Mouse (Mus musculus): ENCODE data around the gene Ugt2b36.
"Not testable (repeated sequence)": the region's sequence is repeated elsewhere in the genome, so short reads cannot be mapped to it uniquely, and the experiment has no call there.

Ugt2b36 gene

DNA sequence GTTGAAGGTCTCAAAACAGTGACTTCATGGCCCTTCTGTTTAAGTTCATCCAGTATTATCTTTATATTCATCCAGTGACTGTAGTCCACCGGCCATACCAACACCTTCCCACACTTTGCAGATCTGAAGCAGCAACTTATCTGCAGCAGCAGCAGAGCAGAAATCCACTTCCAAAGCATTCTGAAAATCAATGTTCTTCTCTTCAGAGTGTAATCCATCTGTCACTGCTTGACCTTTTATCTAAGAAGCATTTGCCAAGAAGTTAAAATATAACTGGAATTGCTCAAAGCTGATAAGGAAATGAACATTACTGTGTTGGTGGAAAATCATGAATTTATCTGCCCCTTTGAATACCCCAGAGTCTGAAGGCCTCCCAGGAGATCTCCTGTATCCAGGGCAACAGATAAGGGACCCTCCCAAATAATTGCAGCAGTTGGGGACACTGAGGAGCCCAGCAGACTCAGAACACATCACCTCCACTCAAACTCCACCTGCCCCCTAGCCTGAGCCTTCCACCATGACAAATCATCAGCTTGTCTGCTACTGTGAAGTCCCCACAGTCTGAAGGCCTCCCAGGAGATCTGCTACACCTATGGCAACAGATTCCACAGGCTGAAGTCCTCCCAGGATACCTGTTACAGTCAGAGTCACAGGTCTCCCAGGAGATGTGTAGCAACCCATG, at the start of gene Ugt2b36:
Gene Ugt2b36 (minus strand): TSS at position 210 of the 682 bp plus-strand sequence.
- DNase-seq = no peak

DNA sequence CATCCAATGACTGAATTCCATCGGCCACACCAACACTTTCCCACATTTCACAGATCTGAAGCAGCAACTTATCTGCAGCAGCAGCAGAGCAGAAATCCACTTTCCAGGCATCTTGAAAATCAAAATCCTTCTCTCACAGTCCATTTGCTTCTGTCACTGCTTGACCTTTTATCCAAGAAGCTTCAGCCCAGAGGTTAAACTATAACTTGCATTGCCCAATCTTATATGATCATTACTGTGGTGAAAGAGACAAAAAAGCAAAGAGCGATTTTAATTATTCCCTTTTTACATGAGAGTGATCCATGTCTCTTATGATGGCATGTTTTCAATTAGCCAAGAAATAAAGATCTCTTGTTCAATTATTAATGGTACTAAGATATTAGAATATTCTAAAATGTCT, 47.8 kb upstream of the Ugt2b36 start, which contains the start of gene Ugt2b5:
Gene Ugt2b5 (minus strand): TSS at position 123 of the 400 bp plus-strand sequence.
- not testable (repeated sequence) for DNase-seq

DNA sequence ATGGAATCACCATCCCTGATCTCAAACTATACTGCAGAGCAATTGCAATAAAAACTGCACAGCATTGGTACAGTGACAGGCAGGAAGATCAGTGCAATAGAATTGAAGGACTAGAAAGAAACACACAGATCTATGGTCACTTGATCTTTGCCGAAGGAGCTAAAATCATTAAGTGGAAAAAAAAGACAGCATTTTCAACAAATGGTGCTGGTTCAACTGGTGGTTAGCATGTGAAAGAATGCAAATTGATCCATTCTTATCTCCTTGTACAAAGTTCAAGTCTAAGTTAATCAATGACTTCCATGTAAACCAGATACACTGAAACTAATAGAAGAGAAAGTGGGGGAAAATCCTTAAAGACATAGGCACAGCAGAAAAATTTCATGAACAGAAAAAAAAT, 11.3 kb upstream of the Ugt2b36 start:
- DNase-seq = not testable (repeated sequence)

DNA sequence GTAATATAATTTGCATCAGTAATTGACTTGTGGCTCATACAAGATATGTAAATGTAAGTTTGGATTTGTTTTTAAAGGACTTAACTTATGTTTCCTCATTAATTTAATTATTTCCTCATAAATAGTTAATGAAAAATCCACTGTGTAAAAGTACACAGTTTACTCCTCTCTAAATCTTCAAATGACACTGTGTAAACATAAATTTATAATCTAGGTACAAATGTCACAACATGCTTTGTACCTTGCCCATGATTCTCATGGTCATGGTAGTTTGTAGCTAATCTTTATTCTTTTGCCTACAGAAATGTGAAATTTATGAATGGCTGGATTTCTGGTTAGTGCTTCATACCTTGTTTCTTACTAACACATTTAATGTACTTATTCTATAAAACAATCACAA, 1.2 kb downstream of the Ugt2b36 start:
- DNase-seq = no peak

DNA sequence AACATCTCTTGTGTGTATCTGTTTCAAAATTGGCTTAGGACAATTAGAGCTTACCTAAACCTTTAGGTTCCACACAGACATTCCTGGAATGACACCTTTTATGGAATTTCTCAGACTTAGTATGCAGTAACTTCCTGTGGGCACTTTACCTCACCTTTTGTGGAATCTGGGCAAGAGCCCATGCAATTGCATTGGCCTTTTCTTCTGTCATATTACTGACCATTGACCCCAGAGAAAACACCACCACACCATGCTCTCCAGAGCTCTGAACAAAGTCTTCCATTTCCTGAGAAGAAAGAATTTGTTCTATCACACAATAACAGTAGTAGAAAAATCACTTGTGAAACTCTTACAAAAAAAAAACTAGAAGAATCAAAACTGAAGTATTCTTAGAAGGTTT, 3.1 kb downstream of the Ugt2b36 start:
- no peak for DNase-seq

DNA sequence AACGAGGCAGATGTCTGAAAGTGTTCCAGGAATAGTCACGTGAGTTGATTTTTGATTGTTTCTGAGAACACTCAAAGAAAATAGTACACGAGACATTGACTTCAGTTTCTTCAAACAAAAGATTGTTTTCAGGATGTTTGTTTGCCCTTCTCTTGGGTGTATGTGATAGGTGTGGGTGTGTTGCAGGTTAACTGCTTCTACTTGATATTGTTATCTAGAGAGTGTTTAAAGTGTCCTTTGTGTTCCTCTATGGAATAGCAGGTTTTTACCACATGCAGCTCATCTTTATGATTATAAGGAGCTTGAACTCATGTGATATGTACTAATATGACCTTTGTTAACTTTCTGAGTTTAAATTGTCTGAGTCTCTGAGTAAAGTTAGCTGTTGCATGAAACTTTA, 6.1 kb downstream of the Ugt2b36 start:
- DNase-seq = no peak

DNA sequence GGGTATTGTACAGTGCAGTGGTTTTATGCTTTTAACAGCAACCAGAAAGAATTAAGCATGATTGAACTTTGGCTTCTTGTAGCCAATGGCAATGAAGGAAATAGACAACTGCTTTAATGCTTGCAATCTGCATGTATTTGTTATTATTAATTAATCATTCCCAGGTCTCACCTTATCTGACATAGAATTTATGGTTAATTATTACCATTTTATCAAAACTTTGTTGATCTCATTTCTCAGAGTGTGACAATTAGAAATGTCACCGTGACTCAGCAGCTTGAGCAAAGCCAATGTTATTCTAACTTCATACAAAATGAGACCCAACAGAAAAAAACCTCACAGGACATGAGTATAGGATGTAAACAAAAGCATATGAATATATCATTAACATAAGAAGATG, 61.7 kb downstream of the Ugt2b36 start:
- no peak for DNase-seq

DNA sequence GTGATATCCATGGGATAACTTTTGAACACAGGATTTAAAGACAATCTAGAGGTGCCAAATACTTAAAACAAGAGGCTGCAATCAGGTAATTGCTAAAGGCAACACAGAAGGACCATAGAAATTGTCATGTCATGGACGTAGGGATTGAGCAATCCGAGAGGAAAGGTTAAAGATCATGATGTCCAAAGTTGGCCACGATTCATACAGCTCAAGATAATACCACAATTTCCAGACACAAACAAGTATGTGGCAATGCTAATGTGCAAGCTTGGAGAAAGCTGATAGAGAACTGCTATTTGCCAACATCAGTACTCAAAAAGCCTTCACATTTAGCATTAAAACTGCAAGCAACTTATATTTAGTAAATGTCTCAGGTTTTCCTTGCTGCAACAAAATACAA, 65.0 kb downstream of the Ugt2b36 start:
- no peak for DNase-seq
